Comparison of ENCODE assay signal across 23 mouse cellular contexts in genomic region chr7:82910536-82911384, GRCm38 (mm10). TPM values are rescaled to one million over a fixed set of nuclear protein-coding genes. Genes with fewer than 3 reads are reported as not detected.
DNase-seq lines count a peak whose midpoint lies in the region; ATAC-seq and TF ChIP-seq lines count a peak whose summit lies in the region.
"Had no signal": no experiment of that assay in that cellular context is flagged by ENCODE, and none has a peak within 500 bp of the region (broad histone marks: within the 10 kb centered on the region; RNA-seq: fewer than 3 reads in every experiment).

No protein-coding gene starts in this region.

- no peak for TF ChIP-seq EP300 in heart, postnatal 0 days (IDR thresholded peaks at IDR 0.05; ENCODE audit: low read depth)

- no peak overlapping the region for H3K27ac ChIP-seq in embryonic facial prominence, embryonic 14.5 days (replicated peaks; ENCODE audit: low read depth, low read length)
- H3K27ac ChIP-seq in embryonic facial prominence, embryonic 10.5 days (replicated peaks) = no peak overlapping the region
- H3K27ac ChIP-seq in heart, postnatal 0 days (ENCODE audit: low read depth) = no peak overlapping the region
- no peak overlapping the region for H3K27ac ChIP-seq in heart, embryonic 12.5 days (ENCODE audit: poor library complexity, severe bottlenecking)
- no peak overlapping the region for H3K27ac ChIP-seq in forebrain, postnatal 0 days (ENCODE audit: low read depth, low read length)
- H3K27ac ChIP-seq: embryonic facial prominence, embryonic 13.5 days; heart, adult 2 months; hindbrain, embryonic 13.5 days; left cerebral cortex, adult 2 months had no signal

- H3K4me3 ChIP-seq in embryonic facial prominence, embryonic 14.5 days (ENCODE audit: low read depth, low read length) = no peak overlapping the region
- no peak overlapping the region for H3K4me3 ChIP-seq in embryonic facial prominence, embryonic 10.5 days
- no peak overlapping the region for H3K4me3 ChIP-seq in heart, postnatal 0 days (ENCODE audit: low read depth, low read length)
- no peak overlapping the region for H3K4me3 ChIP-seq in heart, embryonic 12.5 days
- H3K4me3 ChIP-seq in forebrain, postnatal 0 days (ENCODE audit: low read depth, low read length) = no peak overlapping the region
- H3K4me3 ChIP-seq: embryonic facial prominence, embryonic 13.5 days; heart, adult 2 months; hindbrain, embryonic 13.5 days; left cerebral cortex, adult 2 months had no signal

- no peak for TF ChIP-seq CTCF in heart, postnatal 0 days (IDR thresholded peaks at IDR 0.05; ENCODE audit: low read depth)
- TF ChIP-seq CTCF in forebrain, postnatal 0 days (IDR thresholded peaks at IDR 0.05; ENCODE audit: low read depth) = no peak

- no peaks in the 10 kb centered on the region for H3K4me1 ChIP-seq in embryonic facial prominence, embryonic 14.5 days (ENCODE audit: control insufficient read depth, insufficient read depth, low read length)
- H3K4me1 ChIP-seq in embryonic facial prominence, embryonic 10.5 days = no peaks in the 10 kb centered on the region
- peaks cover 11% of the 10 kb centered on the region; the same call in 1 of the 2 replicates for H3K4me1 ChIP-seq in heart, postnatal 0 days (ENCODE audit: control insufficient read depth, insufficient read depth)
- H3K4me1 ChIP-seq in heart, embryonic 12.5 days (replicated peaks) = peaks cover 12% of the 10 kb centered on the region
- no peaks in the 10 kb centered on the region for H3K4me1 ChIP-seq in forebrain, postnatal 0 days (ENCODE audit: insufficient read depth)
- H3K4me1 ChIP-seq: embryonic facial prominence, embryonic 13.5 days; hindbrain, embryonic 13.5 days had no signal

- ATAC-seq in embryonic facial prominence, embryonic 14.5 days (ENCODE audit: low read depth) = peak; percentile 57; the same call in 1 of the 2 replicates
- ATAC-seq in heart, postnatal 0 days (ENCODE audit: insufficient read depth, low read depth) = no peak
- no peak for ATAC-seq in heart, embryonic 12.5 days (ENCODE audit: insufficient number of reproducible peaks, low FRiP score)
- peak; percentile 47; the same call in 1 of the 2 replicates for ATAC-seq in forebrain, postnatal 0 days
- ATAC-seq: liver, postnatal 0 days had no signal

- no peak overlapping the region for H3K4me2 ChIP-seq in embryonic facial prominence, embryonic 14.5 days (ENCODE audit: low read depth, low read length)
- H3K4me2 ChIP-seq in heart, postnatal 0 days (ENCODE audit: low read depth, low read length) = 0 out of 2 replicates have a peak overlapping the region, but pooled peaks have one; percentile 7
- no peak overlapping the region for H3K4me2 ChIP-seq in heart, embryonic 12.5 days
- H3K4me2 ChIP-seq in forebrain, postnatal 0 days (ENCODE audit: low read depth) = 0 out of 2 replicates have a peak overlapping the region, but pooled peaks have one; percentile 2
- H3K4me2 ChIP-seq: embryonic facial prominence, embryonic 13.5 days; hindbrain, embryonic 13.5 days had no signal

- no peaks in the 10 kb centered on the region for H3K36me3 ChIP-seq in embryonic facial prominence, embryonic 14.5 days (ENCODE audit: control insufficient read depth, insufficient read depth, low read length)
- H3K36me3 ChIP-seq in embryonic facial prominence, embryonic 10.5 days (replicated peaks) = no peaks in the 10 kb centered on the region
- H3K36me3 ChIP-seq in heart, postnatal 0 days (replicated peaks; ENCODE audit: control insufficient read depth, insufficient read depth, low read length) = no peaks in the 10 kb centered on the region
- no peaks in the 10 kb centered on the region for H3K36me3 ChIP-seq in heart, embryonic 12.5 days
- H3K36me3 ChIP-seq in forebrain, postnatal 0 days (ENCODE audit: insufficient read depth) = no peaks in the 10 kb centered on the region
- H3K36me3 ChIP-seq: embryonic facial prominence, embryonic 13.5 days; hindbrain, embryonic 13.5 days had no signal

- H3K9me3 ChIP-seq in embryonic facial prominence, embryonic 14.5 days (ENCODE audit: control insufficient read depth, low read length) = no peaks in the 10 kb centered on the region
- H3K9me3 ChIP-seq in embryonic facial prominence, embryonic 10.5 days = no peaks in the 10 kb centered on the region
- no peaks in the 10 kb centered on the region for H3K9me3 ChIP-seq in heart, postnatal 0 days (replicated peaks; ENCODE audit: control insufficient read depth, low read length)
- H3K9me3 ChIP-seq in heart, embryonic 12.5 days (replicated peaks) = no peaks in the 10 kb centered on the region
- no peaks in the 10 kb centered on the region for H3K9me3 ChIP-seq in forebrain, postnatal 0 days (ENCODE audit: low read length)
- H3K9me3 ChIP-seq: embryonic facial prominence, embryonic 13.5 days; hindbrain, embryonic 13.5 days had no signal

- 58% methylated on average over 10 of the region's 10 CpGs for WGBS in embryonic facial prominence, embryonic 14.5 days
- 70% methylated on average over 10 of the region's 10 CpGs for WGBS in embryonic facial prominence, embryonic 10.5 days
- 66% methylated on average over 10 of the region's 10 CpGs for WGBS in heart, postnatal 0 days
- 64% methylated on average over 10 of the region's 10 CpGs for WGBS in heart, embryonic 12.5 days
- 32% methylated on average over 10 of the region's 10 CpGs for WGBS in forebrain, postnatal 0 days

- H3K9ac ChIP-seq in embryonic facial prominence, embryonic 14.5 days (ENCODE audit: low read depth, low read length) = no peak overlapping the region
- no peak overlapping the region for H3K9ac ChIP-seq in heart, postnatal 0 days (replicated peaks; ENCODE audit: low read depth, low read length)
- H3K9ac ChIP-seq in heart, embryonic 12.5 days = no peak overlapping the region
- H3K9ac ChIP-seq in forebrain, postnatal 0 days = no peak overlapping the region
- H3K9ac ChIP-seq: embryonic facial prominence, embryonic 13.5 days; hindbrain, embryonic 13.5 days; liver, postnatal 0 days had no signal

- DNase-seq in embryonic facial prominence, embryonic 14.5 days (ENCODE audit: low spot score) = no peak
- DNase-seq in embryonic facial prominence, embryonic 10.5 days (ENCODE audit: low spot score) = no peak
- DNase-seq in heart, postnatal 0 days (ENCODE audit: low spot score) = no peak
- peak; percentile 24 for DNase-seq in brain, adult 2 months (ENCODE audit: low read depth, low spot score)
- DNase-seq in forebrain, postnatal 0 days = no peak
- no peak for DNase-seq in adrenal gland, postnatal 25 days
- DNase-seq in yolk sac, embryonic 10.5 days (ENCODE audit: low spot score) = no peak
- DNase-seq: cerebellum, adult 9-11 months; heart, adult 2 months; heart, postnatal 14 days; kidney, postnatal 36 days; layer of hippocampus, adult 9-11 months; left cerebral cortex, postnatal 4 days; liver; liver, postnatal 0 days; lung, postnatal 14 days; right cerebral cortex, postnatal 14 days; spleen, adult 18-20 months; thymus, postnatal 36 days had no signal

- no peaks in the 10 kb centered on the region for H3K27me3 ChIP-seq in embryonic facial prominence, embryonic 14.5 days (replicated peaks; ENCODE audit: control insufficient read depth, insufficient read depth, low read length)
- H3K27me3 ChIP-seq in embryonic facial prominence, embryonic 10.5 days (replicated peaks; ENCODE audit: low read depth, poor library complexity, severe bottlenecking) = no peaks in the 10 kb centered on the region
- no peaks in the 10 kb centered on the region for H3K27me3 ChIP-seq in heart, postnatal 0 days (ENCODE audit: control insufficient read depth, insufficient read depth, low read length)
- H3K27me3 ChIP-seq in heart, embryonic 12.5 days (replicated peaks) = no peaks in the 10 kb centered on the region
- H3K27me3 ChIP-seq in forebrain, postnatal 0 days (ENCODE audit: insufficient read depth, low read length) = no peaks in the 10 kb centered on the region
- H3K27me3 ChIP-seq: embryonic facial prominence, embryonic 13.5 days; hindbrain, embryonic 13.5 days had no signal

RNA-seq across cellular contexts. Expression of gene Mex3b, which starts 43.6 kb away (rescaled TPM):
- 19.3 and 22.6 TPM in 2 replicates for polyA plus RNA-seq in embryonic facial prominence, embryonic 14.5 days (2014; fragmentation: Nextera tagmentation; extraction: Ambion mirVana)
- polyA plus RNA-seq in embryonic facial prominence, embryonic 10.5 days (2016; fragmentation: Nextera tagmentation; extraction: Ambion mirVana) = 27.8 and 30.1 TPM in 2 replicates
- total RNA-seq in heart, postnatal 0 days (2014; rRNA removed; ENCODE audit: low replicate concordance) = 14.4 and 15.2 TPM in 2 replicates
- polyA plus RNA-seq in heart, postnatal 0 days (2015; fragmentation: Nextera tagmentation; extraction: Ambion mirVana) = 3.2 and 3.3 TPM in 2 replicates
- 15.6 and 17.1 TPM in 2 replicates for polyA plus RNA-seq in heart, embryonic 12.5 days (2016; fragmentation: Nextera tagmentation; extraction: Ambion mirVana)
- total RNA-seq in forebrain, postnatal 0 days (2014; rRNA removed) = 111 and 141 TPM in 2 replicates
- polyA plus RNA-seq in forebrain, postnatal 0 days (2015; fragmentation: Nextera tagmentation; extraction: Ambion mirVana) = 22.8 and 24.5 TPM in 2 replicates
- 2.1 and 3.2 TPM in 2 replicates for total RNA-seq in adrenal gland, postnatal 25 days (2021)

Comparison
In these comparisons a context has a peak if more than half of its experiments do, and no peak if none do; other contexts are left out.
1. H3K4me2 ChIP-seq: peak in heart, postnatal 0 days (single experiment) and forebrain, postnatal 0 days (single experiment); none in embryonic facial prominence, embryonic 14.5 days (single experiment) and heart, embryonic 12.5 days (single experiment).
2. ATAC-seq: peak in embryonic facial prominence, embryonic 14.5 days (single experiment) and forebrain, postnatal 0 days (single experiment); none in heart, postnatal 0 days (single experiment) and heart, embryonic 12.5 days (single experiment).